Mouse (Mus musculus) ES-E14 (cell line): ENCODE results near the gene Mios.

ENCODE experiments used
- CHD2 ChIP-seq: IDR thresholded peaks from 2 replicates; pipeline ENCODE4 v1.6.1; 2014; ENCODE audit warnings: mild to moderate bottlenecking, low read depth, low read length, inconsistent platforms
- HCFC1 ChIP-seq: IDR thresholded peaks from 2 replicates; pipeline ENCODE4 v1.6.1; 2012; ENCODE audit warnings: low read length, inconsistent platforms, borderline replicate concordance; ENCODE audit not compliant: insufficient read depth
- MAFK ChIP-seq: IDR thresholded peaks from 2 replicates; pipeline ENCODE4 v1.6.1; 2014; ENCODE audit warnings: mild to moderate bottlenecking, low read depth, low read length, inconsistent platforms; ENCODE audit not compliant: insufficient read depth
- ZC3H11A ChIP-seq: IDR thresholded peaks from 2 replicates; pipeline ENCODE4 v1.6.1; 2012; ENCODE audit warnings: low read depth, mild to moderate bottlenecking, inconsistent platforms, low read length, borderline replicate concordance
- ZNF384 ChIP-seq: IDR thresholded peaks from 2 replicates; pipeline ENCODE4 v1.6.1; 2012; ENCODE audit warnings: low read depth, low read length, inconsistent platforms

- TF ChIP-seq ZNF384 (no peak), MAFK (no peak), ZC3H11A (no peak), CHD2 (no peak), HCFC1 (no peak)
Observed at GRCm38 (mm10) chr6:8172101-8172500, 36.9 kb upstream of the Mios start.
